Mouse (Mus musculus): ENCODE data around the gene Slc4a2. TPM values are rescaled to one million over a fixed set of nuclear protein-coding genes. Genes with fewer than 3 reads are reported as not detected.
A peak's percentile ranks its signal among the peaks of the same experiment; 100 is the strongest.

Gene Slc4a2
- polyA plus RNA-seq, 1 experiment from 2014 or later: 38.4 TPM

GRCm38 (mm10) chr5:24443927-24444326, 20.3 kb downstream of the Slc4a2 start:
- 86% methylated on average over 12 of the region's 12 CpGs for WGBS
- peak overlapping the region; percentile 98; the same call in 1 of the 2 replicates for H3K27ac ChIP-seq (replicated peaks)
- H3K36me3 ChIP-seq (replicated peaks): peaks cover 52% of the 10 kb centered on the region
- H3K9me3 ChIP-seq: no peaks in the 10 kb centered on the region
- H3K4me1 ChIP-seq: peaks cover 47% of the 10 kb centered on the region
- peak overlapping the region; percentile 98 for H3K4me3 ChIP-seq
- DNase-seq (ENCODE audit: low spot score): no peak
- H3K27me3 ChIP-seq (replicated peaks; ENCODE audit: low read depth, poor library complexity, severe bottlenecking): peaks cover 6% of the 10 kb centered on the region

- WGBS: under 1% methylated on average over 60 of the region's 60 CpGs
These were observed 21.2 kb downstream of the Slc4a2 start, which contains the start of gene Fastk for GRCm38 (mm10) chr5:24444746-24445427. Gene Fastk (minus strand): TSS chr5:24445287.

GRCm38 (mm10) chr5:24445428-24446080, 21.9 kb downstream of the Slc4a2 start:
- no peaks in the 10 kb centered on the region for H3K9me3 ChIP-seq
- H3K27ac ChIP-seq (replicated peaks): peak overlapping the region; percentile 98
- peaks cover 18% of the 10 kb centered on the region for H3K27me3 ChIP-seq (replicated peaks; ENCODE audit: low read depth, poor library complexity, severe bottlenecking)
- 56% methylated on average over 20 of the region's 20 CpGs for WGBS
- peaks cover 47% of the 10 kb centered on the region for H3K4me1 ChIP-seq
- H3K4me3 ChIP-seq: peak overlapping the region; percentile 98
- no peak for DNase-seq (ENCODE audit: low spot score)
- peaks cover 35% of the 10 kb centered on the region for H3K36me3 ChIP-seq (replicated peaks)

More at GRCm38 (mm10) chr5:24444746-24445427, 21.2 kb downstream of the Slc4a2 start, which contains the start of gene Fastk:
- Histone ChIP-seq H3K4me1 (peaks cover 47% of the 10 kb centered on the region), H3K27ac (replicated peaks) (peak within 1 kb of the TSS; percentile 98), H3K36me3 (replicated peaks) (peaks cover 42% of the 10 kb centered on the region), H3K4me3 (peak within 1 kb of the TSS; percentile 98), H3K27me3 (replicated peaks; ENCODE audit: low read depth, poor library complexity, severe bottlenecking) (peaks cover 13% of the 10 kb centered on the region), H3K9me3 (no peaks in the 10 kb centered on the region)
- peak; percentile 95 for DNase-seq (ENCODE audit: low spot score)

GRCm38 (mm10) chr5:24446630-24447029, 23.0 kb downstream of the Slc4a2 start:
- Histone ChIP-seq H3K27me3 (replicated peaks; ENCODE audit: low read depth, poor library complexity, severe bottlenecking) (peaks cover 22% of the 10 kb centered on the region), H3K9me3 (no peaks in the 10 kb centered on the region), H3K4me1 (peaks cover 56% of the 10 kb centered on the region), H3K36me3 (replicated peaks) (peaks cover 25% of the 10 kb centered on the region), H3K27ac (replicated peaks) (no peak overlapping the region), H3K4me3 (peak overlapping the region; percentile 98)
- DNase-seq (ENCODE audit: low spot score): no peak
- WGBS: 91% methylated on average over 7 of the region's 7 CpGs

GRCm38 (mm10) chr5:24447624-24448298, 24.1 kb downstream of the Slc4a2 start, which contains the start of gene Tmub1:
Gene Tmub1 (minus strand): TSS chr5:24447854.
- H3K4me3 ChIP-seq: peak within 1 kb of the TSS; percentile 98
- peak; percentile 89 for DNase-seq (ENCODE audit: low spot score)
- WGBS: 2% methylated on average over 34 of the region's 34 CpGs
- H3K27ac ChIP-seq (replicated peaks): peak within 1 kb of the TSS; percentile 84
- peaks cover 13% of the 10 kb centered on the region for H3K36me3 ChIP-seq (replicated peaks)
- no peaks in the 10 kb centered on the region for H3K9me3 ChIP-seq
- H3K4me1 ChIP-seq: peaks cover 57% of the 10 kb centered on the region
- H3K27me3 ChIP-seq (replicated peaks; ENCODE audit: low read depth, poor library complexity, severe bottlenecking): peaks cover 22% of the 10 kb centered on the region

GRCm38 (mm10) chr5:24451264-24452029, 27.8 kb downstream of the Slc4a2 start:
- 2% methylated on average over 60 of the region's 66 CpGs for WGBS
- H3K36me3 ChIP-seq (replicated peaks): peaks cover 19% of the 10 kb centered on the region
- H3K27ac ChIP-seq (replicated peaks): peak overlapping the region; percentile 94
- H3K4me3 ChIP-seq: peak overlapping the region; percentile 87
- DNase-seq (ENCODE audit: low spot score): peak; percentile 95
- H3K4me1 ChIP-seq: peaks cover 64% of the 10 kb centered on the region
- peaks cover 22% of the 10 kb centered on the region for H3K27me3 ChIP-seq (replicated peaks; ENCODE audit: low read depth, poor library complexity, severe bottlenecking)
- H3K9me3 ChIP-seq: no peaks in the 10 kb centered on the region

GRCm38 (mm10) chr5:24452030-24452690, 28.5 kb downstream of the Slc4a2 start, which contains the start of gene Agap3:
Gene Agap3 (plus strand): TSS chr5:24452177.
- Histone ChIP-seq H3K36me3 (replicated peaks) (peaks cover 24% of the 10 kb centered on the region), H3K4me3 (peak within 1 kb of the TSS; percentile 87), H3K27me3 (replicated peaks; ENCODE audit: low read depth, poor library complexity, severe bottlenecking) (peaks cover 22% of the 10 kb centered on the region), H3K9me3 (no peaks in the 10 kb centered on the region), H3K27ac (replicated peaks) (peak within 1 kb of the TSS; percentile 94), H3K4me1 (peaks cover 60% of the 10 kb centered on the region)
- DNase-seq (ENCODE audit: low spot score): peak; percentile 64
- 1% methylated on average over 81 of the region's 85 CpGs for WGBS

- peak; percentile 52 for DNase-seq (ENCODE audit: low spot score)
- no peaks in the 10 kb centered on the region for H3K9me3 ChIP-seq
- peaks cover 22% of the 10 kb centered on the region for H3K27me3 ChIP-seq (replicated peaks; ENCODE audit: low read depth, poor library complexity, severe bottlenecking)
- peak overlapping the region; percentile 87 for H3K4me3 ChIP-seq
- peaks cover 30% of the 10 kb centered on the region for H3K36me3 ChIP-seq (replicated peaks)
- WGBS: under 1% methylated on average over 29 of the region's 29 CpGs
- peak overlapping the region; percentile 94 for H3K27ac ChIP-seq (replicated peaks)
- peaks cover 54% of the 10 kb centered on the region for H3K4me1 ChIP-seq
These were observed 29.1 kb downstream of the Slc4a2 start for GRCm38 (mm10) chr5:24452691-24453233.

GRCm38 (mm10) chr5:24453283-24453984, 29.8 kb downstream of the Slc4a2 start:
- DNase-seq (ENCODE audit: low spot score): peak; percentile 26
- Histone ChIP-seq H3K27me3 (replicated peaks; ENCODE audit: low read depth, poor library complexity, severe bottlenecking) (peaks cover 21% of the 10 kb centered on the region), H3K9me3 (no peaks in the 10 kb centered on the region), H3K4me1 (peaks cover 50% of the 10 kb centered on the region), H3K36me3 (replicated peaks) (peaks cover 37% of the 10 kb centered on the region), H3K27ac (replicated peaks) (peak overlapping the region; percentile 94), H3K4me3 (peak overlapping the region; percentile 87)
- WGBS: 14% methylated on average over 5 of the region's 5 CpGs

- Histone ChIP-seq H3K36me3 (replicated peaks) (peaks cover 42% of the 10 kb centered on the region), H3K4me1 (peaks cover 50% of the 10 kb centered on the region), H3K4me3 (peak overlapping the region; percentile 87), H3K9me3 (no peaks in the 10 kb centered on the region), H3K27me3 (replicated peaks; ENCODE audit: low read depth, poor library complexity, severe bottlenecking) (peaks cover 16% of the 10 kb centered on the region), H3K27ac (replicated peaks) (peak overlapping the region; percentile 94; the same call in 1 of the 2 replicates)
- 25% methylated on average over 2 of the region's 2 CpGs for WGBS
- DNase-seq (ENCODE audit: low spot score): no peak
These were observed 30.3 kb downstream of the Slc4a2 start for GRCm38 (mm10) chr5:24453985-24454303.

GRCm38 (mm10) chr5:24455076-24455475, 31.4 kb downstream of the Slc4a2 start:
- H3K27me3 ChIP-seq (replicated peaks; ENCODE audit: low read depth, poor library complexity, severe bottlenecking): peaks cover 7% of the 10 kb centered on the region
- no peaks in the 10 kb centered on the region for H3K9me3 ChIP-seq
- 68% methylated on average over 3 of the region's 3 CpGs for WGBS
- H3K4me3 ChIP-seq: peak overlapping the region; percentile 23
- 0 out of 2 replicates have a peak overlapping the region, but pooled peaks have one; percentile 51 for H3K27ac ChIP-seq (replicated peaks)
- H3K4me1 ChIP-seq: peaks cover 51% of the 10 kb centered on the region
- H3K36me3 ChIP-seq (replicated peaks): peaks cover 50% of the 10 kb centered on the region
- DNase-seq (ENCODE audit: low spot score): no peak

All from embryonic facial prominence, embryonic 10.5 days (tissue).